Mouse (Mus musculus) neutrophil, adult 5-6 weeks (primary cell): Measurements from ENCODE around the gene Aph1c. TPM values are rescaled to one million over a fixed set of nuclear protein-coding genes. Genes with fewer than 3 reads are reported as not detected.

ENCODE experiments used
- total RNA-seq: library from RNA; stranded (forward); fragments of 200-1000 nt; gene quantifications from 2 replicates; pipeline ENCODE4 v1.2.3, GENCODE M21; 2017

The Aph1c gene
- total RNA-seq, 1 experiment from 2014 or later = 3.1 TPM

Other genes starting within 250 kb of the Aph1c start
- 95.1 and 127 TPM in 2 replicates for gene Usp3, start 241.6 kb downstream of the Aph1c start, total RNA-seq
- 0.12 and 0.74 TPM in 2 replicates for gene Car12, start 121.0 kb downstream of the Aph1c start, total RNA-seq
- gene Aph1b, start 39.2 kb downstream of the Aph1c start, total RNA-seq = 3.0 and 3.4 TPM in 2 replicates
- 0.37 TPM in 1 of 2 replicates, not detected in the other for gene Gm10647, start 37.7 kb downstream of the Aph1c start, total RNA-seq
- gene Rab8b, start 85.0 kb upstream of the Aph1c start, total RNA-seq = 113 and 120 TPM in 2 replicates
- gene Rps27l, start 111.4 kb upstream of the Aph1c start, total RNA-seq = 17.5 and 24.7 TPM in 2 replicates
- 27.9 and 29.6 TPM in 2 replicates for gene Lactb, start 140.8 kb upstream of the Aph1c start, total RNA-seq
- gene Tpm1, start 214.7 kb upstream of the Aph1c start, total RNA-seq = 73.5 and 78.7 TPM in 2 replicates